Mouse (Mus musculus) midbrain, embryonic 11.5 days (tissue): Measurements from ENCODE around the gene Slc32a1. TPM values are rescaled to one million over a fixed set of nuclear protein-coding genes. Genes with fewer than 3 reads are reported as not detected.

Experiments
- ATAC-seq: fragments of 200-750 bp; cut with Nextera tagmentation; 2 replicates; pipeline ENCODE4 v1.8.0; 2017; ENCODE audit warnings: moderate TSS enrichment, moderate library complexity; ENCODE audit not compliant: low FRiP score
- DNase-seq: peaks from one replicate; pipeline ENCODE4 v3.0.0; 2015; ENCODE audit warnings: low spot score; ENCODE audit errors: missing footprints
- H3K27ac ChIP-seq: fragments of 300-500 bp; sonication (generic); 2 replicates; pipeline ENCODE4 v1.5.1; 2014; ENCODE audit warnings: low read depth, low read length
- H3K27me3 ChIP-seq: fragments of 300-500 bp; sonication (generic); 2 replicates; pipeline ENCODE4 v1.6.1; 2014; ENCODE audit warnings: mild to moderate bottlenecking, low read length, moderate library complexity, mixed read lengths; ENCODE audit not compliant: control insufficient read depth, insufficient read depth
- H3K36me3 ChIP-seq: fragments of 300-500 bp; sonication (generic); 2 replicates; pipeline ENCODE4 v1.6.1; 2014; ENCODE audit warnings: mild to moderate bottlenecking, low read length, moderate library complexity, mixed read lengths; ENCODE audit not compliant: control insufficient read depth, insufficient read depth
- H3K4me1 ChIP-seq: fragments of 300-500 bp; sonication (generic); 2 replicates; pipeline ENCODE4 v1.6.1; 2014; ENCODE audit warnings: low read length; ENCODE audit not compliant: control insufficient read depth, insufficient read depth
- H3K4me2 ChIP-seq: fragments of 300-500 bp; sonication (generic); 2 replicates; pipeline ENCODE4 v1.6.1; 2014; ENCODE audit warnings: mild to moderate bottlenecking, moderate library complexity
- H3K4me3 ChIP-seq: fragments of 300-500 bp; sonication (generic); 2 replicates; pipeline ENCODE4 v1.5.1; 2014; ENCODE audit warnings: low read depth, low read length
- H3K9ac ChIP-seq: fragments of 300-500 bp; sonication (generic); 2 replicates; pipeline ENCODE4 v1.6.1; 2014; ENCODE audit warnings: low read length
- H3K9me3 ChIP-seq: fragments of 300-500 bp; sonication (generic); 2 replicates; pipeline ENCODE4 v1.6.1; 2016; ENCODE audit warnings: low read length; ENCODE audit not compliant: control insufficient read depth
- WGBS: fragments of 180-500 bp; shearing (Covaris S2); extraction: QIAGEN DNeasy Blood & Tissue Kit; methylation state at CpG from one replicate; pipeline ENCODE4 v1.1.7; 2014; 5-methylcytosine and 5-hydroxymethylcytosine counted together
- polyA plus RNA-seq: library from polyadenylated mRNA; unstranded; fragments of >200 nt; fragmentation: Nextera tagmentation; extraction: Ambion mirVana; gene quantifications from 2 replicates; pipeline ENCODE4 v1.2.1, GENCODE M21; 2014

The Slc32a1 gene
- polyA plus RNA-seq, 1 experiment from 2014 or later: 2.3 TPM

DNA sequence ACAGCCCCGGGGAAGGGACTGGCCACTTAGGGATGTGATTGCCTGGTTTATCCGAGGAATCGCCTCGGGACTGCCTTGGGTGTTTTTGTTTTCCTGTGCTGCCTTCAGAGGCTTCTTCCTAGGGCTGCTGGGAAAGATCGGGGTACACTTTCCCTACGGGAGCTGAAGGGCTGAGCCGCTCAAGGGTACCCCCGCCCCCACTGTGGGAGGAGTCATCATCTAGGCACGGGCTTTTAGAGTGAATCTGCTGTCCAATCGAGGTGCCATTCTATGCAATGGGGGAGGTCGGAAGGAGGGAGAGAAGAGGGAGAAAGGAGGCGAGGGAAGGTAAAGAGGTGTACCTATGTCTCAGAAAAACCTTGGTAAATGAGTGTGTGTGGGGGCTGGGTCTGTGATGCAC lies 5.7 kb downstream of the Slc32a1 start:
- Histone ChIP-seq H3K4me3 (peak overlapping the region; percentile 18; the same call in 1 of the 2 replicates), H3K4me1 (peaks cover 13% of the 10 kb centered on the region), H3K9me3 (no peaks in the 10 kb centered on the region), H3K4me2 (peak overlapping the region; percentile 29), H3K9ac (no peak overlapping the region), H3K27me3 (peaks cover 71% of the 10 kb centered on the region), H3K27ac (no peak overlapping the region), H3K36me3 (no peaks in the 10 kb centered on the region)
- peak; percentile 43; the same call in 1 of the 2 replicates for ATAC-seq
- WGBS: under 1% methylated on average over 12 of the region's 12 CpGs
- peak; percentile 92 for DNase-seq

DNA sequence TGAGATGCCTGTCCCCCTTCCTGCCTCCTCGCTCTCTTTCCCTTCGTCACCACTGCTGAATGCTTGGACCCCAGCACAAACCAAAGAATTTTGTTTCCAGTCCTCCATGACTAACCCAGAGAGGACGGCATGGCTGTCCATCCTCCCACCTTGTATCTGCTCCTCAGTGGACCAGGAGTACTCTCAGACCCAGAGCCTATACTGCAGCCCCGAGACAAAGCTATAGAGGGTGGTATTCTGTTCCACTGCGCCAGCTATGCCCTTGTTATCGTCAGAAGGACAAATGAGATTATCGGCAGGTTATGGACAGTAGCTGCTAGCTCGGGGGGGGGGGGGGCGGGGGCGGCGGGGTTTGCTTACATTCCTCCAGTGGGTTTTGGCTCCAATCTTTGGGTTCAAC lies 6.2 kb downstream of the Slc32a1 start:
- H3K4me2 ChIP-seq: no peak overlapping the region; the same call in 1 of the 2 replicates
- H3K9me3 ChIP-seq: no peaks in the 10 kb centered on the region
- H3K4me3 ChIP-seq: no peak overlapping the region

DNA sequence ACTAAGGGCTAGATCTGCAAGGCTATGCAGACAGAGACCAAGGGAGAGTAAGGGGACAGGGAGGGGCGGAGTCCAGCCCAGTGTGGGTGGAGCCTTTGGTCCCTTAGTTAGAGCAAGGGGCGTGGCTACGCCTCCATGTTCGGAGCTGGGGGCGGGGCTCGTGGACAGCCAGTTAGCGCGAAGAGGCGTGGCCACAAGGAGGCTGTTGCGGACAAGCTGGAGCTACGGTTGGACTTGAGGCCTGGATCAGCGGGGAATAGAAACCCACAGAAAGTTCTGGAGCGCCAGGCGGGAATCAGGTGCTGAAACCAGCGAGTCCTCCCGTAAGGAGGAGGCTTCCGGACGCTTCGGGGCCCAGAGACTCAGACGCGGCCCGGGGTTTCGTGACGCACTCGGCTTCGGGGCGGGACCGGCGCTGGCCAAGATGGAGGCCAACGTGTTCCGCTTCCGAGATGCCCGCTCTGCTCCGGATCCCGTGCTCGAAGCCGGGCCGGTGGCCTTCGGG lies 14.2 kb downstream of the Slc32a1 start, which contains the start of gene Actr5:
Gene Actr5, plus strand, starts transcription at position 171 of the 505 bp plus-strand sequence.
- DNase-seq: peak; percentile 99
- peaks cover 11% of the 10 kb centered on the region for H3K4me1 ChIP-seq
- peak within 1 kb of the TSS; percentile 84 for H3K4me2 ChIP-seq
- WGBS: under 1% methylated on average over 39 of the region's 39 CpGs
- no peaks in the 10 kb centered on the region for H3K27me3 ChIP-seq
- H3K4me3 ChIP-seq: peak within 1 kb of the TSS; percentile 75
- H3K27ac ChIP-seq: peak within 1 kb of the TSS; percentile 45; the same call in 1 of the 2 replicates
- H3K9me3 ChIP-seq: no peaks in the 10 kb centered on the region
- H3K36me3 ChIP-seq: peaks cover 3% of the 10 kb centered on the region; the same call in 1 of the 2 replicates
- H3K9ac ChIP-seq: peak within 1 kb of the TSS; percentile 78
- peak; percentile 97 for ATAC-seq

More for the DNA sequence above, 6.2 kb downstream of the Slc32a1 start:
- Histone ChIP-seq H3K27ac (no peak overlapping the region), H3K27me3 (peaks cover 66% of the 10 kb centered on the region), H3K4me1 (peaks cover 12% of the 10 kb centered on the region), H3K9ac (no peak overlapping the region), H3K36me3 (no peaks in the 10 kb centered on the region)
- peak; percentile 90 for DNase-seq
- no peak for ATAC-seq
- 12% methylated on average over 11 of the region's 11 CpGs for WGBS

DNA sequence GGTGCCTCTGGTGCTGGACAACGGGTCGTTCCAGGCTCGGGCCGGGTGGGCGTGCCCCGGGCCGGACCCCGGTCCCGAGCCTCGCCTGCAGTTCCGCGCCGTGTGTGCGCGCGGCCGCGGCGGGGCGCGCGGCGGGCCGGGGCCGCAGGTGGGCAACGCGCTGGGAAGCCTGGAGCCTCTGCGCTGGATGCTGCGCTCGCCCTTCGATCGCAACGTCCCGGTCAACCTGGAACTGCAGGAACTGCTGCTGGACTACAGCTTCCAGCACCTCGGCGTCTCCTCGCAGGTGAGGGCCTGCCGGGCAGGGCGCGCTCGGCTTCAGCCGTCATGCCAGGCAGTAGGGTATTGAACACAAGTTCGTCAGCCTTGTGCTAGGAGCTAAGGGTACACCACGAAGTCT lies 14.7 kb downstream of the Slc32a1 start:
- peaks cover 3% of the 10 kb centered on the region; the same call in 1 of the 2 replicates for H3K36me3 ChIP-seq
- H3K9ac ChIP-seq: peak overlapping the region; percentile 78
- no peaks in the 10 kb centered on the region for H3K27me3 ChIP-seq
- no peak for DNase-seq
- peak; percentile 73 for ATAC-seq
- no peaks in the 10 kb centered on the region for H3K9me3 ChIP-seq
- under 1% methylated on average over 44 of the region's 44 CpGs for WGBS
- peak overlapping the region; percentile 84 for H3K4me2 ChIP-seq
- H3K27ac ChIP-seq: peak overlapping the region; percentile 45; the same call in 1 of the 2 replicates
- peak overlapping the region; percentile 75 for H3K4me3 ChIP-seq
- H3K4me1 ChIP-seq: peaks cover 11% of the 10 kb centered on the region

GRCm38 (mm10) chr2:158625697-158626096 lies 15.1 kb downstream of the Slc32a1 start:
- Histone ChIP-seq H3K4me1 (peaks cover 11% of the 10 kb centered on the region), H3K4me2 (peak overlapping the region; percentile 84), H3K27me3 (no peaks in the 10 kb centered on the region), H3K4me3 (peak overlapping the region; percentile 75), H3K27ac (no peak overlapping the region), H3K9ac (peak overlapping the region; percentile 78), H3K9me3 (no peaks in the 10 kb centered on the region), H3K36me3 (peaks cover 3% of the 10 kb centered on the region; the same call in 1 of the 2 replicates)
- ATAC-seq: no peak
- WGBS: 45% methylated on average over 8 of the region's 8 CpGs
- DNase-seq: peak; percentile 85

DNA sequence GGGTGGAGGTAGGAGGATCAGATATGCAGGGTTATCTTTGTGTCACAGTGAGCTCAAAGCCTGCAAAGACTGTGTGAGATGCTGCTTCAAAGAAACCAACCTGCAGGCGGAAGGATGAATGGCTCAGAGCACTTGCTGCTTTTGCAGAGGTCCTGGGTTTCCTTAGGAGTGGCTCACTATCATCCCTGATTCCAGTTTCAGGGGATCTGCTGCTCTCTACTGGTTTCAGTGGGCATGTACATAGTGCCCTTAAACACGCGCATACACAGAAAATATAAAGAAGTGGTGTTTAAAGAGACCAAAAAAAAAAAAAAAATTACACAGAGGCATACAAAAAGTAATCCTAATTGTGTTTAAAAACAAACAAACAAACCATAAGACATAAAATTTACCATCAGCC lies 18.3 kb downstream of the Slc32a1 start:
- H3K9me3 ChIP-seq: no peaks in the 10 kb centered on the region
- no peaks in the 10 kb centered on the region for H3K27me3 ChIP-seq
- H3K36me3 ChIP-seq: peaks cover 19% of the 10 kb centered on the region
- 60% methylated on average over 3 of the region's 3 CpGs for WGBS
- H3K27ac ChIP-seq: no peak overlapping the region
- H3K4me3 ChIP-seq: no peak overlapping the region
- DNase-seq (no peak), ATAC-seq (no peak)
- H3K9ac ChIP-seq: no peak overlapping the region
- H3K4me2 ChIP-seq: no peak overlapping the region
- H3K4me1 ChIP-seq: peaks cover 11% of the 10 kb centered on the region

- Histone ChIP-seq H3K4me1 (peaks cover 11% of the 10 kb centered on the region), H3K36me3 (peaks cover 19% of the 10 kb centered on the region), H3K27me3 (no peaks in the 10 kb centered on the region), H3K27ac (no peak overlapping the region), H3K9ac (no peak overlapping the region), H3K4me3 (no peak overlapping the region), H3K9me3 (no peaks in the 10 kb centered on the region), H3K4me2 (no peak overlapping the region)
- ATAC-seq: no peak
- peak; percentile 91 for DNase-seq
- 84% methylated on average over 1 of the region's 1 CpGs for WGBS
Observed at GRCm38 (mm10) chr2:158629414-158629813, 18.8 kb downstream of the Slc32a1 start.

DNA sequence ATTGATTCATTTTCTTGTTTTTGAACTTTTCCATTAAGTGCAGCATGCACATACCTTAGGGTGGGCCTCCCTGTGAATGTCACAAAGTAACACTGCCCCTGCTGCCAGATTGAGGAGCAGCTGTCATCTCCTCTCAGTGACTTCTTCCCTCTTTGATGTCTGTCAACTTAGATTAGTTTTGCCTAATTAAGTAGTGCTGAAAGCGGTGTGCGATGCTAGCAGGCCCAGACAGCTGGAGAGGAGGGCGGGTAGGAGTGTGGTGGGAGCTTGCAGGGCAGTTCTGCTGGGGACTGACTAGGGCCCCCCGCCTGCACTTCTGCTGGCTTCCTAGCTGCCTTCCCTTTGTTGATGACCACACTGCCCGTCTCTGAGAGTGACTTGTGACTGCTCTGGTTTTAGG lies 21.3 kb downstream of the Slc32a1 start:
- Histone ChIP-seq H3K36me3 (peaks cover 36% of the 10 kb centered on the region), H3K4me2 (no peak overlapping the region), H3K27ac (no peak overlapping the region), H3K9ac (no peak overlapping the region), H3K9me3 (no peaks in the 10 kb centered on the region), H3K4me1 (no peaks in the 10 kb centered on the region), H3K27me3 (no peaks in the 10 kb centered on the region), H3K4me3 (no peak overlapping the region)
- no peak for ATAC-seq
- WGBS: 82% methylated on average over 5 of the region's 5 CpGs
- DNase-seq: no peak

DNA sequence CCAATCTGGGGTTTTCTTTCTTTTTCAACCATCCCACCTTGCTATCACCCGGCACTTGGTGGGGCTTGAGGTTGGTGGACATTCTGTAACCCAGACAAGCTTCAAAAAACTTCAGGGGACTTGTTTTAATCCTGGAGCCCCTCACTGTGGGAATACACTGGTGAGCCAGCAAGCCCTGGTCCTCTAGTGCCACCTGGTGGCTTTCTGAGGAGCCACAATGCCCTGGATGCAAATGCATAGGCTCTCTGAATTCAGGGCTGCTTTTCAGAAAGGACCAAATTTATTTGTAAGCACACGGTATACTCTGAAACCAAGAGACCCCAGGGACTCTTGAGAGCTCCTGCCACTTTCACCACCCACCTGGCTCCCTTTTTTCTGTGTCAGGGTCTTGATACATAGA lies 31.3 kb downstream of the Slc32a1 start:
- peak; percentile 93 for DNase-seq
- 19% methylated on average over 2 of the region's 2 CpGs for WGBS
- Histone ChIP-seq H3K9me3 (no peaks in the 10 kb centered on the region), H3K27ac (no peak overlapping the region), H3K4me1 (no peaks in the 10 kb centered on the region), H3K36me3 (peaks cover 7% of the 10 kb centered on the region; the same call in 1 of the 2 replicates), H3K27me3 (no peaks in the 10 kb centered on the region), H3K4me2 (no peak overlapping the region), H3K4me3 (no peak overlapping the region), H3K9ac (no peak overlapping the region)
- ATAC-seq: no peak
